In the genomic region with DNA sequence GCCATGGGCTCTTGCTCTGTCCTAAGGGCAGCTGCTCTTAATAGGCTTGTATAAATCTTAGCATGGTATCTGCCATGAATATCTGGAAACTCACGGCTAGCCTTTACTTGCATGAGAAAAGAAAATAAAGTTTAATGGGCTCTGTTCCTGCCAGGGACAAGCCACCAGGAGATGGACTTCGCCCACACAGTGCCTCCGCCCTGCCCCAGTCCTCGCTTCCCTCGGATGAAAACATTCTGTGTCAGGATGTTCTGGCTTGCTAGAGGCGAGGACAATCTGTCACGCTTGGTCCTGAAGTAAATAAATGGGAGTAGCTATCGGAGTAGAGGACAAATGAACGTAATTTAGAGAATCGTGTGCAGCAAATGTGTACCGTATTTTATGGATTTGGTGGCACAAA, we compare ENCODE assay signal across 16 mouse cellular contexts. TPM values are rescaled to one million over a fixed set of nuclear protein-coding genes. Genes with fewer than 3 reads are reported as not detected.
DNase-seq lines count a peak whose midpoint lies in the region; ATAC-seq and TF ChIP-seq lines count a peak whose summit lies in the region.
"Had no signal": no experiment of that assay in that cellular context is flagged by ENCODE, and none has a peak within 500 bp of the region (broad histone marks: within the 10 kb centered on the region; RNA-seq: fewer than 3 reads in every experiment).

No protein-coding gene starts in this region.

- H3K4me1 ChIP-seq in kidney, adult 2 months (ENCODE audit: control insufficient read depth, insufficient read depth, low read length), result no peaks in the 10 kb centered on the region
- H3K4me1 ChIP-seq in hindbrain, embryonic 10.5 days (replicated peaks), result no peaks in the 10 kb centered on the region
- H3K4me1 ChIP-seq: lung, embryonic 15.5 days had no signal

- peak; percentile 6 for DNase-seq in layer of hippocampus, adult 11-12 months (ENCODE audit: low spot score)
- no peak for DNase-seq in layer of hippocampus, postnatal 10 days (ENCODE audit: low spot score in 2 of 2)
- peak; percentile 44 to 55 for DNase-seq in cerebellum, postnatal 14 days
- peak; percentile 72 for DNase-seq in kidney, adult 2 months
- DNase-seq in kidney, postnatal 4 days, result peak; percentile 13 to 33
- DNase-seq in hindbrain, embryonic 10.5 days (ENCODE audit: low spot score), result no peak
- DNase-seq: adrenal gland, adult 2 months; layer of hippocampus, postnatal 36 days; right cerebral cortex, postnatal 25 days; thymus, adult 18-20 months had no signal

- no peaks in the 10 kb centered on the region for H3K36me3 ChIP-seq in kidney, adult 2 months (ENCODE audit: control insufficient read depth, insufficient read depth, low read length)
- no peaks in the 10 kb centered on the region for H3K36me3 ChIP-seq in hindbrain, embryonic 10.5 days
- H3K36me3 ChIP-seq: limb, embryonic 13.5 days; lung, embryonic 15.5 days had no signal

- TF ChIP-seq CTCF in kidney, adult 2 months (conservative IDR thresholded peaks at IDR 0.05; ENCODE audit: insufficient read depth, insufficient read length, low read depth, low read length), result no peak

- no peaks in the 10 kb centered on the region for H3K27me3 ChIP-seq in kidney, adult 2 months (replicated peaks; ENCODE audit: control insufficient read depth, insufficient read depth, low read length)
- no peaks in the 10 kb centered on the region for H3K27me3 ChIP-seq in hindbrain, embryonic 10.5 days (ENCODE audit: insufficient read depth, poor library complexity, severe bottlenecking)
- H3K27me3 ChIP-seq: limb, embryonic 13.5 days; lung, embryonic 15.5 days had no signal

- ATAC-seq in frontal cortex, adult (ENCODE audit: low TSS enrichment), result no peak
- ATAC-seq in megakaryocyte-erythroid progenitor cell, adult 5-6 weeks (replicated peaks; ENCODE audit: low FRiP score, low TSS enrichment, poor library complexity, severe bottlenecking), result no peak
- ATAC-seq: forebrain, embryonic 16.5 days had no signal

- TF ChIP-seq POLR2A in kidney, adult 2 months (IDR thresholded peaks at IDR 0.05; ENCODE audit: low read depth, low read length), result no peak

- no peak overlapping the region for H3K4me3 ChIP-seq in kidney, adult 2 months (ENCODE audit: insufficient read depth, low read depth, low read length)
- no peak overlapping the region for H3K4me3 ChIP-seq in hindbrain, embryonic 10.5 days
- H3K4me3 ChIP-seq: limb, embryonic 13.5 days; lung, embryonic 15.5 days had no signal

- WGBS in kidney, adult 2 months, result 17% methylated on average over 11 of the region's 11 CpGs
- WGBS in hindbrain, embryonic 10.5 days, result 79% methylated on average over 11 of the region's 11 CpGs

- H3K9me3 ChIP-seq in hindbrain, embryonic 10.5 days, result no peaks in the 10 kb centered on the region
- H3K9me3 ChIP-seq: limb, embryonic 13.5 days; lung, embryonic 15.5 days had no signal

- H3K27ac ChIP-seq in kidney, adult 2 months (ENCODE audit: insufficient read depth, low read depth, low read length), result no peak overlapping the region
- H3K27ac ChIP-seq in hindbrain, embryonic 10.5 days, result no peak overlapping the region
- H3K27ac ChIP-seq: limb, embryonic 13.5 days; lung, embryonic 15.5 days had no signal

RNA-seq across cellular contexts. Expression of a gene that starts 16.7 kb away (rescaled TPM):
- 1 to 10 TPM; 4.6 to 4.7 TPM for total RNA-seq in layer of hippocampus, postnatal 10 days (2021)
- polyA plus RNA-seq in kidney, adult 2 months (2012; rRNA removed), result 0.02 and 0.04 TPM in 2 replicates
- polyA plus RNA-seq in hindbrain, embryonic 10.5 days (2016; fragmentation: Nextera tagmentation; extraction: Ambion mirVana), result 0.15 and 0.24 TPM in 2 replicates
- not detected in 2 replicates for total RNA-seq in megakaryocyte-erythroid progenitor cell, adult 5-6 weeks (2014; fragmentation: Nextera tagmentation)
- total RNA-seq in megakaryocyte-erythroid progenitor cell, adult 5-6 weeks (2017), result not detected in 2 replicates
- total RNA-seq: granulocyte monocyte progenitor cell, adult 5-6 weeks had no signal
- polyA plus RNA-seq: adrenal gland, adult 2 months had no signal

Comparison
In these comparisons a context has a peak if more than half of its experiments do, and no peak if none do; other contexts are left out.
1. DNase-seq: peak in layer of hippocampus, adult 11-12 months (single experiment), cerebellum, postnatal 14 days (2 of 2), kidney, adult 2 months (single experiment) and kidney, postnatal 4 days (2 of 2); none in layer of hippocampus, postnatal 10 days (0 of 2) and hindbrain, embryonic 10.5 days (single experiment).
2. RNA of a gene that starts 16.7 kb away (total RNA-seq): 4.6 to 4.7 TPM in layer of hippocampus, postnatal 10 days; not detected in megakaryocyte-erythroid progenitor cell, adult 5-6 weeks; every median in the first group is over 4 times any median in the second.